Mouse (Mus musculus): ENCODE results near the gene Pappa.

Gene Pappa

GRCm38 (mm10) chr4:65123741-65124224 lies at the start of gene Pappa:
Gene Pappa (plus strand): TSS chr4:65124174.
- no peak for DNase-seq (ENCODE audit: low spot score)

DNA sequence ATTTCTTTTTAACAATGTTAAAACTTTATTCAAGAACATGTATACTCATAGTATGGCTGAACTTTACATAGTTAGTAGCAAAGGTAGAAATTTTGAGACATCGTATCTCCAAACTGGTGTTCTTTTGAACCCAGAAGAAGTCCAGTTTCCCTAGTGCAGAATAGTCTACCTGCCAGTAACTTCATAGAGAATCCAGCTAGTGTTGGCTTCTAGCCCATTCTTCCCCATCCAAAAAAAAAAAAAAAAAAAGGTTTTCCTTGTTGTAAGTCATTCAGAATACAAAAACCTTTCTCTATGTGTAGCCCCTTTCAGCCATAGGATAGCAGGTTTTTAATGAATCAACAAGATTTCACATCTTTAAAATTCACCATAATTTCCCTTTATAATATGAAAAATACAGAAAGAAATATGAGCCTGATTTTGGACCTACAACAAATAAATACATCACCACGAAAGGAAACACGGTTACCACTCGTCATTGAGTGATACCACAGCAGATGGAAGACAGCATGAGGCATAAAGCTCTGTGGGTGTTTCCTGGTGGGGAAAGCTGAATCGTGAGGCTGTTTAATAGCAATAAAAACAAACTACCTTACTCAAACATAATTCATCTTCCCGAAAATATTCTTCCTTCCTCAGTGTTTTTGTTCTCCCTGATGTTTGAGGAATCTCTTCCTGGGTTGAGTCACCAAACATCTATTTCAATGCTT lies 45.9 kb upstream of the Pappa start:
- DNase-seq (ENCODE audit: low spot score), result no peak

GRCm38 (mm10) chr4:65086864-65087263 lies 37.1 kb upstream of the Pappa start:
- DNase-seq (ENCODE audit: low spot score), result peak; percentile 1

GRCm38 (mm10) chr4:65087592-65087991 lies 36.4 kb upstream of the Pappa start:
- DNase-seq (ENCODE audit: low spot score), result no peak

- DNase-seq (ENCODE audit: low spot score), result no peak
These were observed 31.8 kb upstream of the Pappa start for GRCm38 (mm10) chr4:65092191-65092590.

- DNase-seq (ENCODE audit: low spot score), result no peak
These were observed 3.6 kb upstream of the Pappa start for GRCm38 (mm10) chr4:65120329-65120728.

GRCm38 (mm10) chr4:65122841-65123240 lies 1.1 kb upstream of the Pappa start:
- DNase-seq (ENCODE audit: low spot score), result no peak

GRCm38 (mm10) chr4:65124369-65125151 lies 586 bp downstream of the Pappa start:
- no peak for DNase-seq (ENCODE audit: low spot score)

- no peak for DNase-seq (ENCODE audit: low spot score)
These were observed 1.7 kb downstream of the Pappa start for GRCm38 (mm10) chr4:65125341-65126332.

DNA sequence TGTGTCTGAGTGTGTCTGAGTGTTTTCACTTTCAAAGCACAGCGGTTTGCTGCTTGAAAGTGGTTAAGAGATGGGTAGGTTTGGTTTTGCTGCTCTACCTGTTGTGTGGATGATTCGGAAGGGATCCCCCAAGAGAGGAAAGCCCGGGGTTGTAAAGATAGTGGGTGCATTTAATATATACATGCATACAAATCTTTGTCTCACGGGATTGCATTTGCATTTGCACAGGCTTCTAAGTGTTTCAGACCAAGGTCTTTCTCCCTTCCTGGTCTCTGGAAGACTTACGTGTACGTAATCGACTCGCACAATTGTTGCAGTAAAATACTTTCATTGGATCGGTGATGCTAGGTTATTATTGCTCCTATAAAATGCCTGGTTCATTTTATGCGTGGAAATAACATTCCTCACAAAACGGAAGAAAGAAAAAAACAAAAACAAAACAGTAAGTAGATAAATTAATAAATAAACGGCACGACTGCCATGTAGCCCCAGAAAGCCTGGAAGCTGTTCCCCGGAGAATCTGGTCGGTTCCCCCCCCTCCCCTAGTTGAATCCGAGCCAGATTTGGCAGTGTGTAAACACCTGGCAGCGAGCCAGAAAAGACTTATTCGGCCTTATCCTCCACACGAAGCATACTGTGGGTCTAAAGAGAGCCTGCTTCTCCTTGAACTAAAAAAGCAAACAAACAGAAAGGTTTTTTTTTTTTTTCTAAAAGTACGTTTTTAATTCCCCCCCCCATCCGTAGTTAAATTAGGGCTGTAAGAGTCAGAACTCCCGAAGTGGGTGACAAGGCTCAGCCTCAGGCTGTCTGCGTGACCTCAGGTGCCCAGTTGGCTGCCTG lies 2.7 kb downstream of the Pappa start:
- no peak for DNase-seq (ENCODE audit: low spot score)

DNA sequence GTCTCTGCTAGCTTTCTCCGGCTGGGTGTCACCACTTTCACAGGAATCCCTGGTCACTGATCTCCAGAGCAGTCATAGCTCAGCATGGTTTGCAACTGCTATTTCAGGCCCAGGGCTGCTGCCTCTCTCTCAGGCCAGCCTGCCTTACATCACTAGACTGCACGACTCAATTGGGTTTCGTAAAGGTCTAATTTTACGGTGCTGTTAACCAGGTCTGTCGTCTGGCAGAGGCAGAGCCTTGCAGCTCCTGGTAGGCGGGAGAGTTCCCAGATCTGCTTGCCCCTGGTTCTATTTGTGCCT lies 3.3 kb downstream of the Pappa start:
- DNase-seq (ENCODE audit: low spot score), result no peak

DNA sequence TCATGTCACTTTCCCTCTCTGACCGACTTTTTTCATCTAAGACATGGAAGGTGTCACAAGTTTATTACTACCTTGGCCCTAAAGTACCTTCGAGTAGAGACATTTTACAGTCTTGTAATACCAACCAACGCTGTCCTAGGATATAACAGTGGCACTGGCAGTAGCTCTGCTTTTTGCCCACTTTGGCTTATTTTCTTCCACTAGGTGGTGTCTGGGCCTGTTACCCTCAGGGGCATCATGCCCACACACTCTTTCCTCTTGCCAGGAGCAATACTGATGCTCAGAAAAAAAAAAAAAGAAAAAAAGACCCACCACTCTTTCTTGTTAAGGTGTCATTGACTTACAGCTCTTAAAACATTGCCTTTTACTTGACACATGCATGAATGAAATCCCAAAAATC lies 8.7 kb downstream of the Pappa start:
- DNase-seq (ENCODE audit: low spot score), result no peak

- no peak for DNase-seq (ENCODE audit: low spot score)
These were observed 10.4 kb downstream of the Pappa start for GRCm38 (mm10) chr4:65134358-65134757.

DNA sequence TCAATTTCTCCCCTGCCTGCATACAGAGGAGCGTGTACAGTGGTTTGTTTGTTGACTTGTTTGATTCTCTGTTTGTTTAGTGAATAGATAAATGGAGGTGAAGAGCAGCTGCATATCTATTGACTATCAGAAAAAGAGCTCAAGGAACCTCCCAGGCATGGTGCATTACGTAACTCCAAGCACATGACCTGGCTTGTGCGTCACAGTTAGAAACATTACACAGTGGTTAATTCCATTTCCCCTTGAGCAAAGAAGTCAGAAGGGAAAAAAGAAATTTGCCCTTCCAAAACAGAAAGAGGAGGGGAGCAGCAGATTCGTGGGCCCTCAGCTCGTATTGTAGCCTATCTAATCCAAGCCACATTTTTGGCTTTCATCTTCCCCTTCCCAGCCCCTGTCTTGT lies 11.1 kb downstream of the Pappa start:
- no peak for DNase-seq (ENCODE audit: low spot score)

- DNase-seq (ENCODE audit: low spot score), result no peak
These were observed 12.6 kb downstream of the Pappa start for GRCm38 (mm10) chr4:65136541-65136940.

DNA sequence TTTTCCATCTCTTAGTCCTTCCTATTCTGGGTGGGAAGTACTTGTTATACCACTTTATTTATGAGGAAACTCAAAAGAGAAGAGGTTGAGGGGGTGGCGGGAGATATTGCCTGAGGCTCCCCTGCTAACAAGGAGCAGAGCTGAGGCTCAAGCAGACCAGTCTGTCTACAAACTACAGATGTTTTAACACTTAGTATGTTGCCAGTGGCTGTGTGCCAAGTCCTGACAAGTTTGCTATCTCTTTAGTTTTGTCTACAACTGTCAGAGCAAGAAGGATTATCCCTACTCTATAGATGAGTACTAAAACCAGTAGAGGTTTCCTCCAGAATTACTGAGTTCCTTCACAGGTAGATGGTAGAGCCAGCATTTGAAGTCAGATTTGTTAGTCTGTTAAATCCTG lies 23.0 kb downstream of the Pappa start:
- no peak for DNase-seq (ENCODE audit: low spot score)

DNA sequence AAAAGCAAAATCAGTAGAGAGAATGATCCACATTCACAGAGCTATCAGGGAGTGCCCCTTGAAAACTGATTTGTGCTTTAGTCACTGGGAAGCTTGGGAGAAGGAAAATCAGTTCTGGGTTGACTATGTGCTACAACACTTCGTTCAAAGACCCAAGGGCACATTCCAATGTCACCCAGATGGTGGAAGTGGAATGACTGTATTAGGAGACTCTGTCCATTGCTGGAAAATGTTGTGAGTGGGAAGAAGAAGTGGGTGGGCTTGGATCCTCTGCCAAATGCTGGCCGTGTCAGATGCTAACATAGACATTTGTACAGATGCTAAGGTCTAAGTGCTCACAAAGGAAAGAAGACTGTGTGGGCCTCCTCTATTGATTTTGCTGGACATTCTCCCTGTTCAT lies 29.6 kb downstream of the Pappa start:
- no peak for DNase-seq (ENCODE audit: low spot score)

GRCm38 (mm10) chr4:65156231-65156630 lies 32.3 kb downstream of the Pappa start:
- no peak for DNase-seq (ENCODE audit: low spot score)

GRCm38 (mm10) chr4:65158651-65159050 lies 34.7 kb downstream of the Pappa start:
- no peak for DNase-seq (ENCODE audit: low spot score)

DNA sequence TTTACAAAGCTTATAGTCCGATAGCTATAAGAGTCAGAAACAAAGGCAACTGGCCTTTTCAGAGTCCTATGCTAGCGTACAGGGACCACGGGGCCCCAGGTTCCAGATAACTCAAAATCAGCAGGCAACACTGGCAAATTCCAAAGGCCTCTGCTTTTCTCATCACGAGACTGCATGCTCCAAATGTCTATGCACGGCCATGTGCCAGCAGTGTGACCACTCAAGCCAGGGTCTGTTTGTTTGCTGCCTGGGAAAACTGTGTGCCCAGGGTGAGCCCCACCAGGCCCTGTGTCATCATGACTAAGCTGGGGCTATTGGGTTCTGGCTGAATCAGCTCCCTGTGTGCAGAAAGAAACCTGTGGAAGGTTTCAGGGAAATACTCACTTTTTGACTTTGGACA lies 35.5 kb downstream of the Pappa start:
- DNase-seq (ENCODE audit: low spot score), result no peak

- no peak for DNase-seq (ENCODE audit: low spot score)
These were observed 39.7 kb downstream of the Pappa start for GRCm38 (mm10) chr4:65163698-65164097.
